Mouse (Mus musculus) E14TG2a.4 (cell line): Measurements from ENCODE around the gene Snrpa1.

Experiments used
- CTCF ChIP-seq: conservative IDR thresholded peaks from 2 replicates; pipeline ENCODE4 v1.5.1; 2014; ENCODE audit warnings: low read length
- NANOG ChIP-seq: IDR thresholded peaks from 2 replicates; pipeline ENCODE4 v1.6.1; 2014; ENCODE audit warnings: borderline replicate concordance, low read length, mixed read lengths
- POU5F1 ChIP-seq: IDR thresholded peaks from 2 replicates; pipeline ENCODE4 v1.6.1; 2014; ENCODE audit warnings: low read length, borderline replicate concordance

GRCm38 (mm10) chr7:66091553-66091952 is 32.8 kb downstream of the Snrpa1 start:
- TF ChIP-seq CTCF, result no peak
- no peak for TF ChIP-seq POU5F1
- TF ChIP-seq NANOG, result no peak
